Mouse (Mus musculus) intestine, embryonic 14.5 days (tissue): ENCODE measurements around the gene Pten. TPM values are rescaled to one million over a fixed set of nuclear protein-coding genes. Genes with fewer than 3 reads are reported as not detected.

Experiments
- ATAC-seq: fragments of 200-750 bp; cut with Nextera tagmentation; replicated peaks from 2 replicates; pipeline ENCODE4 v1.8.0; 2017; ENCODE audit warnings: low read depth, moderate number of reproducible peaks, moderate TSS enrichment, moderate library complexity; ENCODE audit not compliant: low FRiP score, low TSS enrichment
- DNase-seq: peaks from one replicate; pipeline ENCODE4 v3.0.0-alpha.2; 2018; ENCODE audit warnings: low spot score
- H3K27ac ChIP-seq: fragments of 300-500 bp; sonication (generic); 2 replicates; pipeline ENCODE4 v1.5.1; 2014; ENCODE audit warnings: low read depth, mild to moderate bottlenecking, control low read depth
- H3K27me3 ChIP-seq: fragments of 300-500 bp; sonication (generic); replicated peaks from 2 replicates; pipeline ENCODE4 v1.6.1; 2014; ENCODE audit warnings: low read length, control low read depth; ENCODE audit not compliant: control insufficient read depth, insufficient read depth
- H3K36me3 ChIP-seq: fragments of 300-500 bp; sonication (generic); 2 replicates; pipeline ENCODE4 v1.6.1; 2014; ENCODE audit warnings: low read length, control low read depth; ENCODE audit not compliant: control insufficient read depth, insufficient read depth
- H3K4me1 ChIP-seq: fragments of 300-500 bp; sonication (generic); replicated peaks from 2 replicates; pipeline ENCODE4 v1.6.1; 2014; ENCODE audit warnings: low read length, control low read depth, mixed read lengths; ENCODE audit not compliant: control insufficient read depth, insufficient read depth
- H3K4me2 ChIP-seq: fragments of 300-500 bp; sonication (generic); 2 replicates; pipeline ENCODE4 v1.6.1; 2014; ENCODE audit warnings: low read length
- H3K4me3 ChIP-seq: fragments of 300-500 bp; sonication (generic); 2 replicates; pipeline ENCODE4 v1.5.1; 2014; ENCODE audit warnings: low read depth, low read length, control low read depth, mixed read lengths
- H3K9ac ChIP-seq: fragments of 300-500 bp; sonication (generic); 2 replicates; pipeline ENCODE4 v1.6.1; 2014; ENCODE audit warnings: mild to moderate bottlenecking, low read length
- H3K9me3 ChIP-seq: fragments of 300-500 bp; sonication (generic); 2 replicates; pipeline ENCODE4 v1.6.1; 2016; ENCODE audit warnings: low read length, control low read depth; ENCODE audit not compliant: control insufficient read depth
- WGBS: fragments of 180-500 bp; shearing (Covaris S2); extraction: QIAGEN DNeasy Blood & Tissue Kit; methylation state at CpG from one replicate; pipeline ENCODE4 v1.1.7; 2014; 5-methylcytosine and 5-hydroxymethylcytosine counted together
- polyA plus RNA-seq: library from polyadenylated mRNA; unstranded; fragments of >200 nt; fragmentation: Nextera tagmentation; extraction: Ambion mirVana; gene quantifications from 2 replicates; pipeline ENCODE4 v1.2.1, GENCODE M21; 2014

Pten gene
- polyA plus RNA-seq, 1 experiment from 2014 or later, result 16.0 TPM

DNA sequence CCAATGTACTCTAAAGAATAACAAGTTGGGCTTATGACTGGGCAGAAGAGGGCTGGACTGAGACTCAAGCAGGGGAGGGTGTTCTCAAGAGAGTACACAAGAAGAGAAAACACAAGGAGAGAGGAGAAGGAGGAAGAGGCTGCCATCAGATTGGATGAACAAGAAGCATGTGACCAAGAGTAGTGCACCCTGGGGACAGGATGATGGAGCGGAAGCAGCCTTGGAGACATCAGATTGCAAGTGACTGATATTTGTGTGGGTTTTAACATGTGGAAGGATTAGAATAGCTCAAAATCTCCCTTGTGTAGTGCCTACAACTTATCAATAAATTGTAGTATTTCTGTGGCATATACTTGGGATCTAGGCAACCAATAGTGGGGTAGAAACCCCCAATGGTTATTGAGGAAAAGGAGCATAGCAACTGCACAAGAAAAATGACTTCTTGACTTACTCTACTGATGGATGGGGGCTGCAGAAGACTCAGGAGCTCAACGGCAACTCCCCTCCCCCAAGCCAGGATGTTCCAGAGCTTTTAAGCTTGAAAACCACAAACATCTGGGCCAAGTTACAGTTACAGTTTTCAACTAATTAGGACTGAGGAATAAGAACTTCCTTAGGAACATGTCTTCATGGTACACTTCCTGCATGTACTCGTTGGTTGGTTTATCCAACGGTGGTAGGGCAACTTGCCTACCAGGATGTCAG, 16.5 kb upstream of the Pten start:
- H3K4me1 ChIP-seq, result no peaks in the 10 kb centered on the region
- H3K27ac ChIP-seq, result no peak overlapping the region
- ATAC-seq (no peak), DNase-seq (no peak)
- H3K27me3 ChIP-seq, result no peaks in the 10 kb centered on the region
- no peaks in the 10 kb centered on the region for H3K9me3 ChIP-seq
- H3K9ac ChIP-seq, result no peak overlapping the region
- H3K4me3 ChIP-seq, result no peak overlapping the region
- H3K4me2 ChIP-seq, result no peak overlapping the region
- 85% methylated on average over 4 of the region's 4 CpGs for WGBS
- no peaks in the 10 kb centered on the region for H3K36me3 ChIP-seq

DNA sequence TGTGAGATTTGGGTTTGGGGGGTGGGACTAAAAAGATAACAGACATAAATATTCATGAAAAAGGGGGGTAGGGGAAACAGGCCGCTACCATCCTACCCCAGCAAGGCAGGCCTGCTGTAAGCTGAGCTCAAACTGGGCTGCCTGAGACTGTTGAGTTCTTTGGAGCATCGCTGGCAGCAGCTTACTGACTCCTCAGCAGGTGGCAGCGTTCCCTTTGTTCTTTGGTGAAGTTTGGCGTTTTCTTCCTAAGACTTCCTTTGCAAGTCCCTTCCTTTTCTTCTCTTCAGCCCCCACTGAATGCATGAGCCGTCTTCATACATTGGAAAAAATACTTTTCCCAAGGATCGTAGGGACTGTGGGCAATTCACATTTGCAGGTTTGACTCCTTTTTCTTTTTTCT, 7.9 kb upstream of the Pten start:
- no peak for DNase-seq
- Histone ChIP-seq H3K4me1 (no peaks in the 10 kb centered on the region), H3K4me2 (no peak overlapping the region), H3K27ac (no peak overlapping the region), H3K9ac (no peak overlapping the region), H3K4me3 (no peak overlapping the region), H3K27me3 (no peaks in the 10 kb centered on the region), H3K9me3 (no peaks in the 10 kb centered on the region), H3K36me3 (no peaks in the 10 kb centered on the region)
- ATAC-seq, result no peak
- WGBS, result 23% methylated on average over 6 of the region's 6 CpGs

DNA sequence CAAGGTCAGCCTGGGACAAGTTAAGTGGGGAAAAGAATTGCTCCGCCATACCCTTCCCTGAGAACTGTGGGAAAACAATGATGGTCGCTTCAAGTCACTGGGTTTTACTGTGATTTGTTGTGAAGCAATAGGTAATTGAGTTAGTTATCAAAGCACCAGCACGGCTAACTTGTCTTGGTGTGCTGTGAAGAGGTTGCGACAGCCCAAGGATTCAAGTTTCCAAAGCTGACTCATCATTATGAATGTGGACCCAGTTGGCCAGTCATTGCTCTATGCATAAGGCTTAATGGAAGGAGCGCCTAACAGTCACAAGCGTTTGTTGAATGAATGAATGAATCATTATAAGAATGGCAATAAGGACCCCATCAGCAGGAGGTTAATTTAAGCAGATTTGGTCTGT, 4.9 kb upstream of the Pten start:
- H3K4me3 ChIP-seq, result no peak overlapping the region
- no peak overlapping the region for H3K9ac ChIP-seq
- H3K27me3 ChIP-seq, result no peaks in the 10 kb centered on the region
- H3K4me2 ChIP-seq, result no peak overlapping the region
- 93% methylated on average over 6 of the region's 6 CpGs for whole genome bisulfite sequencing
- no peaks in the 10 kb centered on the region for H3K36me3 ChIP-seq
- H3K4me1 ChIP-seq, result peaks cover 9% of the 10 kb centered on the region; the same call in 1 of the 2 replicates
- H3K9me3 ChIP-seq, result no peaks in the 10 kb centered on the region
- H3K27ac ChIP-seq, result no peak overlapping the region
- DNase-seq, result no peak
- ATAC-seq, result no peak

DNA sequence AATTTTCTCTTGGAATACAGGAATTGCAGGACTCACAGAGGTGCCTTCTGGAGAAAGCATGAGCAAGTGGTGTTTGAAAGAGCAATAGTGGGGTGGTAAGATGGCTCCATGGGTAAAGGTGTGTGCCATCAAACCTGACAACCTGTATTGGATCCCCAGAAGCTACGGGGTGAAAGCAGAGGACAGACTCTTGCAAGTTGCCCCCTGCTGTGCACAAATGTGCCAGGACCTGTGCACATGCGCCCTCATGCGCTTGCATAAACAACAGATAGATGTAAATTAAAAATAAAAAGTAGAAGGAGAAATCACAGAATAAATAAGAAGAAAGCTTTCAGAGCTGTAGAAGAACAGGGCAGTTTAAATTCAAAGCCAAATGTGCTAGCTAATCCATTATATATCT, 3.9 kb upstream of the Pten start:
- Histone ChIP-seq H3K27ac (no peak overlapping the region), H3K4me3 (no peak overlapping the region), H3K9me3 (no peaks in the 10 kb centered on the region), H3K9ac (no peak overlapping the region), H3K27me3 (no peaks in the 10 kb centered on the region), H3K4me1 (peaks cover 9% of the 10 kb centered on the region; the same call in 1 of the 2 replicates), H3K36me3 (no peaks in the 10 kb centered on the region), H3K4me2 (no peak overlapping the region)
- ATAC-seq (no peak), DNase-seq (no peak)
- WGBS, result 85% methylated on average over 3 of the region's 3 CpGs

DNA sequence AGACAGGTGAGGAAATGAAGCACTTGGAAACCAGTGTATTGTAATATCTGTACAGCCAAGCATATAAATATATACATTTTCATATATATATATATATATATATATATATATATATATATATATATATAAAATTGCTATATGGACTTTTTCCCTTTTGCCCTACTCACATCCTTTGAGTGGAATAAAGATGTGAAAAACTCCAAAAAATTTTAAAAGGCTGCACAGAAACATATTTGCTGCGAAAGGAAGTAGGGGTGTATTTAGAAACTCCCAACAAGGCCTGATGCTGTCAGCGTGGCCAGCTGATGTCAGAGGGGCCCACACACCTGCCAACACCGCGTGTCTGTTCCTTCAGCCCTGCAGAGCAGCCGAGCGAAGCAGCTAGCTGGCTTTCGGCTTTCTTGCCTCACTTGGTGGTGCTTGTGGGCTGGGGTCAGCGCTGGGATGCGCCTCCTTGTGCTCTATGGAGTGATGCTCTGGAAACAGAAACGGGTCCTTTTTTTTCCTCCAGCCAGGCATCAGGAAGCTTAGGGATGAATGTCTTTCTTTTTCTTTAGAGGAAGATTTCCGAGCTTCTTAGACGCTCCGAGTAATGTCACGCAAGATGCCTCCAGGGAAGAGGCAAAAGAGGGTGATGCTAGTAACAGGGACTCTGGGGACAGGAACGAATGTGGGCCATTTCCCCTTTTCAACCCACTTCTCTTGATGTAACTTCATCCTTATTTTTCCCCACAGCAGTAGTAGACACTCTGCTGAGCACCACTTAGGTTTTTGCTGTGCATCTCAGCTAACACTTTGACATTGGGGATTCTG, 2.9 kb upstream of the Pten start:
- Histone ChIP-seq H3K27ac (no peak overlapping the region), H3K9me3 (no peaks in the 10 kb centered on the region), H3K4me2 (no peak overlapping the region), H3K9ac (no peak overlapping the region), H3K4me1 (peaks cover 9% of the 10 kb centered on the region; the same call in 1 of the 2 replicates), H3K4me3 (no peak overlapping the region), H3K36me3 (no peaks in the 10 kb centered on the region), H3K27me3 (no peaks in the 10 kb centered on the region)
- no peak for DNase-seq
- WGBS, result 29% methylated on average over 15 of the region's 15 CpGs
- ATAC-seq, result no peak

DNA sequence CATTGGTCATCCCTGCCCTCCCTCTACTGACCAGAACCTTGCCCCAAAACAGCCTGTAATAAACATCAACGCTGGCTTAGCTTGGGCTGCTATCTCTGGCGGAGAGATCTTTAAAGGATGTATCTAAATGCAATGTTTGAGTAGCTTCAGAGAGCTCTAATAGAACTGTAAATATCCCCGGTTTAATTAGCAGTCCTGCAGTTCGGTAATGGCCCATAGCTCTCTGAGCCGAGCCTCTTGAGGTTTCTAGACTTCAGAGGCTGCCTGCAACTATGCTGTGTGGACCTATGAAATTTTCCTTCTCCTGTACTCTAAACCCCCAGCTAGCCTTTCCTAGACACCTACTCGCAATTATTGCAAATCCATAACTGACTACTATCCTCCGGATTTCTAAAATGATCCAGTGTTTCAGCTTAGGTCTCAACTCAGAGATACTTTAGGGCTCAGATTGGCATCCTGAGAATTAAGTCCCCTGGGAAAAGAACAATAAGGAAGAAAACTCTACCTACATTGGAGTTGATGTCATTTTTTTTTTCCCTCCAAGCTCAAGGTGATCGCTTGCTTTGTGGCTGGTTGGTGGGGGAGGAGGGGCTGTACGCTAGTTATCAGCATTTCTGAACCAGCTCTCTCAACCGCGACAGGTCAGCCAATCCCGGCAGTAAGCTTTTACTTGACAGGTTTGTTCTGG, 2.0 kb upstream of the Pten start:
- peak overlapping the region; percentile 98; the same call in 1 of the 2 replicates for H3K27ac ChIP-seq
- DNase-seq, result no peak
- no peaks in the 10 kb centered on the region for H3K27me3 ChIP-seq
- ATAC-seq, result no peak
- H3K4me2 ChIP-seq, result peak overlapping the region; percentile 78
- H3K9me3 ChIP-seq, result no peaks in the 10 kb centered on the region
- H3K4me3 ChIP-seq, result peak overlapping the region; percentile 97
- WGBS, result 5% methylated on average over 12 of the region's 12 CpGs
- H3K4me1 ChIP-seq, result peaks cover 11% of the 10 kb centered on the region
- H3K36me3 ChIP-seq, result no peaks in the 10 kb centered on the region
- peak overlapping the region; percentile 68 for H3K9ac ChIP-seq

DNA sequence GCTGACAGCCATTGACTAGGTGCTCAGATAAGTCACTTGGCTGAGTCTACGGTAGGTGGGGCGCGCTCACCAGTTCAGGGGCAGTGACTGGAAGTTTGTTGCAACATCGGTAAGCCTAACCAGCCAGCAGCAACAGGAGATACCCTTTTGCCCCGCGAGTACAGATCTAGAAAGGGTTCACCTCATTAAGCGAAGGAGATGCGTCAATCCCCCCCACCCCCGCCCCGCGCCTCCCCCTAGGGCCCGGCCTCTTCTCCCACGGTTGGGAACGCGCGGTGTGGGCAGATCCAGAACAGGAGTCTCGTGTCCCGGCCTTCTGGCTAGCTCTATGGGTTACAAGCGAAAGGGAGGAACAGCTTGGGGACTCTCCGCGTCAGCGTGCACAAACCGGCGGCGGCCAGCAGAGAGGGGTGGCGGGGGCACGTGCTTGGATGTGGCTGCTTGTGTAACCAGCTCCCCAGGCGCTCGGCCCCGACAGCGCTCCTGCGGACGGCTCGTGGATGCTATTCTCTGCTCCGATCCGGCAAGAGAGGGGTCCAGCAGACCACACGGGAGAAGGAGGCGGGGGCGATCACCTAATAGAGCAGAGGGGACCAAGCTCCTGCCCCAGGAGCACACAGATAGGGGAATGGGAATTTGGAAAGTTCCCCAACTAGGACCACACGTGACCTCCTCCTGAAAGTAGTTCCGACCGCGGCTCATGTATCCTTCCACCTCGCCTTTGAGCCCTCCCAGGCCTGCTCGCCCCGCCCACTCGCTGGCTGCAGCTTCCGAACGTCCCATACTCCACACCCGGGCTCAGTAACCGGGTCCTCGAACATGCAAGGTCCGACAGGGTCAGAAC, 1.3 kb upstream of the Pten start:
- Histone ChIP-seq H3K4me1 (peaks cover 17% of the 10 kb centered on the region), H3K9me3 (no peaks in the 10 kb centered on the region), H3K36me3 (no peaks in the 10 kb centered on the region), H3K4me3 (peak overlapping the region; percentile 97), H3K9ac (peak overlapping the region; percentile 68), H3K4me2 (peak overlapping the region; percentile 78), H3K27ac (peak overlapping the region; percentile 98), H3K27me3 (no peaks in the 10 kb centered on the region)
- DNase-seq (peak; percentile 99), ATAC-seq (peak; percentile 87)
- 0% methylated on average over 53 of the region's 53 CpGs for WGBS

DNA sequence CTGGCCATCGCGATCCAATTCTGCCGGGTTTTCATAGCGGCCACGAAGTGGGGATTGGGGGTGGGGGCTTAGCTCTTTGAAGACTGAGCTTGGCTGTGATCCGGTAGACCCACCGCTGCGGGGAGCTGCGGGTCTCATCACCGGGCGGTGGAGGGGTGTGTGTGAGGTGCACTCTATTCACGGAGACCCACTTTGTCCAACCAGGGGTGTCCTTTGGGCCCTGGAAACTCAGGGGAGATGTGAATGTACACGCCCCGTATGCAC, 729 bp upstream of the Pten start:
- Histone ChIP-seq H3K27ac (peak overlapping the region; percentile 98), H3K4me2 (peak overlapping the region; percentile 78), H3K4me3 (peak overlapping the region; percentile 97), H3K9me3 (no peaks in the 10 kb centered on the region), H3K4me1 (peaks cover 20% of the 10 kb centered on the region), H3K27me3 (no peaks in the 10 kb centered on the region), H3K9ac (peak overlapping the region; percentile 68), H3K36me3 (peaks cover 2% of the 10 kb centered on the region; the same call in 1 of the 2 replicates)
- ATAC-seq (peak; percentile 65), DNase-seq (no peak)
- WGBS, result 0% methylated on average over 14 of the region's 14 CpGs
